Mouse (Mus musculus) forebrain, embryonic 10.5 days (tissue): Measurements from ENCODE around the gene Gm11168. TPM values are rescaled to one million over a fixed set of nuclear protein-coding genes. Genes with fewer than 3 reads are reported as not detected.
"Not testable (repeated sequence)": the region's sequence is repeated elsewhere in the genome, so short reads cannot be mapped to it uniquely, and the experiment has no call there.

ENCODE experiments used
- DNase-seq: peaks from one replicate; pipeline ENCODE4 v3.0.0-alpha.2; 2017; ENCODE audit warnings: low spot score; ENCODE audit errors: extremely low spot score
- H3K27ac ChIP-seq: fragments of 300-500 bp; sonication (generic); 2 replicates; pipeline ENCODE4 v1.5.1; 2016; ENCODE audit warnings: mild to moderate bottlenecking
- H3K27me3 ChIP-seq: fragments of 300-500 bp; sonication (generic); 2 replicates; pipeline ENCODE4 v1.6.1; 2016; ENCODE audit warnings: mild to moderate bottlenecking; ENCODE audit not compliant: poor library complexity, severe bottlenecking
- H3K36me3 ChIP-seq: fragments of 300-500 bp; sonication (generic); replicated peaks from 2 replicates; pipeline ENCODE4 v1.6.1; 2016; ENCODE audit warnings: mild to moderate bottlenecking, moderate library complexity
- H3K4me1 ChIP-seq: fragments of 300-500 bp; sonication (generic); 2 replicates; pipeline ENCODE4 v1.6.1; 2016
- H3K4me3 ChIP-seq: fragments of 300-500 bp; sonication (generic); 2 replicates; pipeline ENCODE4 v1.5.1; 2016; ENCODE audit warnings: mild to moderate bottlenecking, moderate library complexity
- H3K9me3 ChIP-seq: fragments of 300-500 bp; sonication (generic); 2 replicates; pipeline ENCODE4 v1.6.1; 2016; ENCODE audit warnings: mild to moderate bottlenecking, moderate library complexity
- WGBS: fragments of 180-500 bp; shearing (Covaris S2); methylation state at CpG from one replicate; pipeline ENCODE4 v1.1.7; 2016; 5-methylcytosine and 5-hydroxymethylcytosine counted together
- microRNA-seq: library from miRNA; unstranded; fragments of <30 nt; microRNA quantifications from one replicate; pipeline ENCODE4, GENCODE M21; 2017
- polyA plus RNA-seq: library from polyadenylated mRNA; unstranded; fragments of >200 nt; fragmentation: Nextera tagmentation; extraction: Ambion mirVana; gene quantifications from 2 replicates; pipeline ENCODE4 v1.2.1, GENCODE M21; 2016

Gm11168 gene
- polyA plus RNA-seq, 1 experiment from 2014 or later = not detected

- 66% methylated on average over 2 of the region's 10 CpGs for WGBS
- not testable (repeated sequence) for H3K4me1 ChIP-seq, H3K36me3 ChIP-seq, H3K9me3 ChIP-seq, H3K4me3 ChIP-seq, H3K27ac ChIP-seq, H3K27me3 ChIP-seq
- peak; percentile 100 for DNase-seq
These were observed 27.7 kb downstream of the Gm11168 start for GRCm38 (mm10) chr9:3030677-3031318.

GRCm38 (mm10) chr9:3034299-3034698 is 31.2 kb downstream of the Gm11168 start, which contains the start of gene Gm17535:
TSS of gene Gm17535 (plus strand) at chr9:3034599.
- not testable (repeated sequence) for H3K4me3 ChIP-seq, H3K9me3 ChIP-seq, H3K36me3 ChIP-seq, H3K4me1 ChIP-seq, H3K27me3 ChIP-seq, H3K27ac ChIP-seq, DNase-seq
- WGBS = 47% methylated on average over 1 of the region's 8 CpGs

GRCm38 (mm10) chr9:3036577-3036976 is 33.4 kb downstream of the Gm11168 start, which contains the start of gene Gm10715:
TSS of gene Gm10715 (plus strand) at chr9:3036877.
- H3K4me3 ChIP-seq, H3K4me1 ChIP-seq, H3K36me3 ChIP-seq, H3K27me3 ChIP-seq, DNase-seq, H3K27ac ChIP-seq: not testable (repeated sequence)
- peaks cover 13% of the 10 kb centered on the region; the same call in 1 of the 2 replicates for H3K9me3 ChIP-seq
- 74% methylated on average over 8 of the region's 8 CpGs for WGBS

GRCm38 (mm10) chr9:3038161-3038560 is 35.0 kb downstream of the Gm11168 start:
- peaks cover 24% of the 10 kb centered on the region for H3K9me3 ChIP-seq
- not testable (repeated sequence) for H3K36me3 ChIP-seq, H3K4me1 ChIP-seq, H3K27me3 ChIP-seq, H3K27ac ChIP-seq, H3K4me3 ChIP-seq
- WGBS = 64% methylated on average over 4 of the region's 4 CpGs
- DNase-seq = peak; percentile 20

Small RNA genes within 50 kb of the gene (microRNA-seq; reads per million reads assigned to microRNA genes)
- not detected for gene Mir101c

Other genes with a start within 250 kb of the Gm11168 start
- not detected in 2 replicates for gene Gm10722, start 2.4 kb upstream of the Gm11168 start, polyA plus RNA-seq
- not detected in 2 replicates for gene Gm10721, start 9.8 kb downstream of the Gm11168 start, polyA plus RNA-seq
- gene Gm10720, start 12.3 kb downstream of the Gm11168 start, polyA plus RNA-seq = not detected in 2 replicates
- not detected in 2 replicates for gene Gm10719, start 14.1 kb downstream of the Gm11168 start, polyA plus RNA-seq
- not detected in 2 replicates for gene Gm10718, start 20.2 kb downstream of the Gm11168 start, polyA plus RNA-seq
- not detected in 2 replicates for gene Gm10717, start 22.1 kb downstream of the Gm11168 start, polyA plus RNA-seq
- gene Gm17535, start 31.3 kb downstream of the Gm11168 start, polyA plus RNA-seq = not detected in 2 replicates
- gene Gm10715, start 33.5 kb downstream of the Gm11168 start, polyA plus RNA-seq = not detected in 2 replicates